Mouse (Mus musculus): ENCODE results near the gene Adssl1.

The Adssl1 gene

DNA sequence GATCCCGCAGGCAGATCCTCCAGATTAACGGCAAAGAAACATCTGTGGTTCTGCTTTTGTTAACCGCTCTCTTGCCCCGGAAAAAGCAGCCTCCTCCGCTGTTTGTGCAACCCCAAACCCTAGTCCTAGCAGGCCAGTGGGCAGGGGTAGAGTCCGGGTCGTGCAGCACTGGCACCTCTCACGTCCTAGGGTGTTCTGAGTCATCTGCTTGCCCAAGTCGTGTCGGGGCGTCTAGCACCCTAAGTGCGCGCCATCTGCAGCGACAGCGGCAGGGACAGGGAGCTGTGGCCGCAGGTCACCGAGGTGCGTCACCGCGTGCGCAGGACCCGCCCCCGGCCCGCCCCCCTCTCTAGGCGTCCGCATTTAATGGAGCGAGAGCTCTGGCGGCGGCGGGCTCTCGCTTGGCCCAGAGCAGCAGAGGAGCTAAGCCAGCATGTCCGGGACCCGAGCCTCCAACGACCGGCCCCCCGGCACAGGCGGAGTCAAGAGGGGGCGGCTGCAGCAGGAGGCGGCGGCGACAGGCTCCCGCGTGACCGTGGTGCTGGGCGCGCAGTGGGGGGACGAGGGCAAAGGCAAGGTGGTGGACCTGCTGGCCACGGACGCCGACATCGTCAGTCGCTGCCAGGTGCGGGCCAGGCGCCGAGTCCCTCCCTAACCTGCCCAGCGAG, at the start of gene Adssl1:
Gene Adssl1 (plus strand): TSS at position 360 of the 668 bp plus-strand sequence.
- peak; percentile 48 for DNase-seq

GRCm38 (mm10) chr12:112570160-112570559, 49.7 kb upstream of the Adssl1 start:
- no peak for DNase-seq

- no peak for DNase-seq
Measured at GRCm38 (mm10) chr12:112571064-112571463, 48.8 kb upstream of the Adssl1 start.

GRCm38 (mm10) chr12:112575274-112575986, 44.4 kb upstream of the Adssl1 start:
- no peak for DNase-seq

GRCm38 (mm10) chr12:112576341-112576740, 43.5 kb upstream of the Adssl1 start:
- no peak for DNase-seq

DNA sequence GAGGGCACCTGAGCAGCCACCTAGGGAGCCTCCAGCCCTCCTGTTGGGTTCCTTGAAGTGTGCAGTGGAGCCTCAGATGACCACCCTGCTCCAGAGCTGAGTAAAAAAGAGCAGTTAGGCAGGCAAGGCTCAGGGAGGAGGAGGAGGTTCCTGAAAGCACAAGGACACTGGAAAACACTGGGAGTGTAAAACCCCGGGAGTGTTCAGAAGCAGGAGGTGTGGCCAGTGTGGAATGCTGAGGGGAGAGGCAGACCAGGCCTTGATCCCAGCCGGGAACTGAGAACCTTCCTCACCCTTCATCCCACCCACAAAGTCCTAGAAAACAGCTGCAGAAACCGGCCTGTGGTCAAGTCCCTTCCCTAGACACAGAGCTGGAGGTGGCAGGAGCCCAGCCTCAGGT, 43.1 kb upstream of the Adssl1 start:
- DNase-seq: no peak

- no peak for DNase-seq
Measured at GRCm38 (mm10) chr12:112578296-112579090, 41.4 kb upstream of the Adssl1 start.

DNA sequence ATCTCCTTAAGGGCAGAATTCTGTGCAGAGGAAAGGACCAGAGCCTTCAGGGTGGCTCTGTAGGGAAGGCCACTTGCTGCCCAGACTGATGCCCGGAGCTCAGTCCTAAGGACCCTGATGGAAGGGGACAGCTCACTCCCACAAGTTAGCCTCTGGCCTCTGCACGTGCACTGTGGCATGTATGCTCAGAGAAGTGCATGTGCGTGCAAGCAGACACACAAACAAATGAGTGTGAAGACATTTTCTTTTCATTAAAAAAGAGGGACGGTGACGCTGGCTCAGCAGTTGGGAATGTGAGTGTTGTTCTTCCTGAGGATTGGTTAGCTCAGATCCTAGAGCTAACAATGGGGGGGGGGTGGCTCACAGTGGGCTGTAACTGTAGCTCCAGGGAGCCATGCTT, 40.4 kb upstream of the Adssl1 start:
- no peak for DNase-seq

DNA sequence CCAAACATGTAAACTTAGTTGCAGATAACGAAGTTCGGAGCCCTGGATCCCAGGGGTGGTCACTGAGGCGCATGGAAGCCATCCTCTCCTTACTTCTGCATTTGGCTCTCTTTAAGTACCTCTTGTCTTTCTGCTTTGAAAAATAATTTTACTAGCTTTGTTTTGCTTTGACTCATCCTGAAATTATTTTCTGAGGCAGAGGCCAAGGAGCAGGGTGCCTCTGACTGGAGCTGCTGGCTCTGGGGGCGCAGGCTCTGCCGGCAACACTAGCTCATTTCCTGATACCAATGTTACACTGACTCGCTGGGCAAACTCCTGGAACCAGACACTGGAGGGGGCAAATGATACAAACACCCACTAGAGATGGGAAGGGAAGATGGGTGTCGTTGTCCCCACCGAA, 39.9 kb upstream of the Adssl1 start:
- DNase-seq: no peak

DNA sequence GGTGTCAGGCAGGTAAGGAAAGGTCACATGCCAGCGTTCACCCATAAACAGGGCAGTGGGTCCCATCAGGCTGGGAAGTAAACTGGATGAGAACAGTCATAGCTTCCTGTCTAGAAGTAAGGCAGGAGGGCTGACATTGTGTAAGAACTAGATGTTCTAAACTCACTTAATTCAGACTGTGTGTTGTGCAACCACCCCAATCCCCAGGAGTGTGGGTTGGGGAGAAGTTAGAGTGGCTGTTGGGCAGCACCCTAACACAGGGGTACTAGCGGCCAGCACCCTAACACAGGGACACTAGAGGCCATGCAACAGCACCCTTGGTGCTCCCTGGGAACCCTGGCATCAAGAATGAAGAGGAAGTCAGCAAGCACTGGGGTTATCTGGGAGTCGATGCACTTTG, 38.7 kb upstream of the Adssl1 start:
- no peak for DNase-seq

DNA sequence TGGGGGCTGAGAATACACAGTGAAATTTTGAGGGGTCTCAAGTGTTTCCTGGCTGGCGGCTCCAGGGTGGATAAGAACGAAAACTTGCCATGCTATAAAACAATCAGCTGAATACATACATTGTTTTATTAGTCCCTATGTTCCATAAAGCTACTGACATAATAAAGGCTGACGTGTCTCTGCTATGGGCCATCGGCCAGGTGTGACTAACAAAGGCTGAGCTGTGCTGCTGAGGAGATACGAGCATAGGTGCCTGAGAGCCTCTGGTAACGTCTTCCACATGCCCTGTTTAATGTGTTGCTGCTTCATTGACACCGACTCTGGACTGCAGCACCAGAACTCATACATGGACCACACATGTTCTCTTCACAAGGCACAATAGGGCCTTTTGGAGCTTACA, 34.9 kb upstream of the Adssl1 start:
- no peak for DNase-seq

- DNase-seq: no peak
Measured at GRCm38 (mm10) chr12:112585924-112586538, 33.8 kb upstream of the Adssl1 start.

DNA sequence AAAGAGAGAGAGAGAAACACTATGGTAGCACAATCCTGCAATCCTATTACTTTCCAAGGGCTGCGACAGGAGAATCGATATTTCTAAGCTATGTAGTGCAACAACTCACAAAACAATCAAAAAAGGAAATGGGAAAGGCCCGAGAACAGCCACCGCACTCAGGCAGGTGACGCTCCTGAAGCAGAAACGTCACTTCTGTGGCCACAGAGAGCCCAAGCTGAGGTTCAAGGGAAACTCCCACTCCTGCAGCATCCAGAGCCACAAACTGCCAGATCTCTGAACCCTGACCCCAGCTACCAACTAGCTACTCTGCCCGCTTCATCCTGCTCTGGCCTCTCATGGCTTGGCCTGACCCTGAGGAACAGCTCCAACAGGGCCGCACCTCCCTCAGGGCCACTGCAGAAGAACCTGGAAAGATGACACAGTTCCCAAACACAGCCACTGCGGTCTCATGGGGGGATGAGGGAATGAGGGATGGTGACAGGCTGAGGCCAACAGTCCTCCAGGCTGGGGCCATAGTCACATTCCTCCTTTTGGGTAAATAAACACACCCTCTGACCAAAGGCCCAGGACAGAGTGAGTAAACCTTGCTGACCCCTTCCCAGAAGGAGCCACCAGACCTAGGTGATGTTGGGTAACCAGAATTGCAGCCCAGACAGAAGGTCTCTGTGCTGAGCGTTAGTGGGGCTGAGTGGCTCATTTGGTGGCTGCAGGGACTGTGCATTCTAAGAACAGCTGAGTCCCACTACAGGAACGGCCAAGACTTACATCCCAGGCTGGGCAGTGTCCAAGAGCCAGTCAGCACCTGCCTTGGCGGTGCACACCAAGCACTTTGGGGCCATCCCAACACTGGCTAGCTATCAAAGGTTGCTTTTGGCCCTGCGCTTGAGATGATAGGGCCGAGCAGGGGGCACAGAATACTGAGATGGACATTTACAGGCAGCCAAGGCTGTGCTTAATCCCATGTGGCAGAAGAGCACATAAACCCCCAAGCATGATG, 32.4 kb upstream of the Adssl1 start:
- DNase-seq: no peak

DNA sequence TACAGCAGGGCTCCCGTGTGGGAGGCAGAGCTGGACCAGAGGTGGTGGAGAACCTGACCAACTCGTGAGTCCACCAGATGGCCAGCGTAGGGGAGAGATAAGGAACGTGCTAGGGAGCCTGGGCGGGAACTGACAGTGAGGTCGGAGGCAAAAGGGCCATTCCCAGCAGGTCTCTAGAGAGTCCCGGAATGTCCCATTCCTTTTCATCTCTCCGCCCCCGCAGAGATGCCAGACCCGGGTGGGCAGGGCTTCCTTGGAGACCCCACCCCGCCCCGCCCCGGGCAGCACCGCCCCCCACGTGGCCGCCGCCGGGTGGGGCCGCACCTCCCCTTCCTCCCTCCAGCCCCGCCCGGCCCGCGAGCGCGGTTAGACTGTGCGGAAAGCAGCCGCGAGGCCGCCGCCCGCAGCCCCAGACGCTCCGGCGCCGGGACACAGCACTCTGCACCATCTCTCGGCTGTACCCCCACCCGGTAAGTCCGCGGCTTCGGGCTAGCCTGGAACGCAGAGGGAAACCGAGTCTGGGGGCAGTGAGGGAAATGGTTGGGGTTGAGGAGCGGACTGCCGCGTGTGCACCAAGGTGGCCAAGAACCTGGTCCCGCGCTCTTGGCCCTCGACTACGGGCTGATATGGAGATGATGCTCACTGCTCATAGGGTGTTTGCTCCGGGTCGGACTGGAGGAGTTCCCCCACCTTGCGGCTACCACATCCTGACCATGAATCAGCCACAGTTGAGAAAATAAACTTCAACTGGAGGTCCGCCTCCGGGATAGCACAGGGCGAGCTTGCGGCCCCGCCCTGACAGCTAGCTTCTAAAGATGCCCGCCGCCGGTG, 31.2 kb upstream of the Adssl1 start, which contains the start of gene Inf2:
Gene Inf2 (plus strand): TSS at position 359 of the 831 bp plus-strand sequence.
- DNase-seq: peak; percentile 75

DNA sequence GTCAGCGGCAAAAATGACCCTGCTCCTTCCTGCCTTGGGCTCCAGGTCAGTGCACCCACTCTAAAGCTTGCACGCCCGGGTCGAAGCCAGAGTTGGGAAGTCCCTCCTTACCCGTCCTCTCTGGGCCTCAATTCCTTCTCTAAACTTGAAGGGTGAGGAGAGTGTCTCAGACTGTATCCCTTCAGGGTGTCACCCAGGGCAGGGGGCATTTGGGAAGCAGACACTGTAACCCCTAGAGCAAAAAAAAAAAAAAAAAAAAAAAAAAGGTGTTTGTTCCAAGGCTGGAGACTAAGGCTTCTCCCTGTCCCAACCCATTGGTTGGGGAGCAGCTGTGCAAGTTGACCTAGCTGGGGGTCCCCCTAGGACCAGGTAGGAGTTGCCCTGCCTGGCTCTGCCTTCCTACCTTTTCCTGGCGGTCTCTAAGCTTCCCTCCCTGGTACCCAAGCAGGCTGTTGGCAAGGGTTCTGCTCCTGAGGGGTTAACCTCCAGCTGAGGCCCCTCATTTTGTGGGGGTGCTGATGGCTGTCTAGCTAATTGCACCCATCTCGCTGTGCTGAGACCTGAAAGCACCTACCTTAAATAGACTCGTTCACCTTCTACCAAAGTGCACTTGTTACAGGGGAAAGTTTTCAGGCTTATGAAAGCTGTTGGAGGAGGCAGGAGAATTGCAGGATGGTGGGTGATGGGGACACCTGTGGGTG, 30.2 kb upstream of the Adssl1 start:
- no peak for DNase-seq

DNA sequence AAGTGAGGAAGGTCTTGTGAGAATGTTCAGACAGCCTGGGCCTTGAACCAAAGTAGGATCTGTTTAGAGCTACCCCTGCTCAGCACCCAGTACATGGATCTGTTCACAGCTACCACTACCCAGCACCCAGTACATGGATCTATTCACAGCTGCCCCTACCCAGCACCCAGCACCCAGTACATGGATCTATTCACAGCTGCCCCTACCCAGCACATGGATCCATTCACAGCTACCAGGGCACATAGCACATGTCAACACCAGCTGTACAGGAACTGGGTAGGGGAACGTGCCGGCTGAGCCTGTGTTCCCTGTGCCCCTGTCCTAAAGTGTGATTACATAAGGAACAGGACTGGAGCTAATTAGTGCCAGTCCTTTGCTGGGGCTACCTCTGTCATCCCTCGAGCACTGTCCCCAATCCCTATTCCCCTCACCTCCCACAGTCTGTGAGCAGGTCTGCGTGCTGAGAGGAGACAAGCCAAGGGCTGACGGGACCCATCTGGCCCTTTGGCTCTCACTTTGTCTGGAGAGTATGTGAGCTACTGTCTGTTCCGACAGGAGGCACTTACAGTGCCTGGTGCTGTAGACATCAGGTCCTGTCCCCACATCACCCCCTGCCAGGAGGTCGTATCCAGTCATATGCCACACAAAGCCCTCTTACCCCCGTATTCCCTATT, 29.1 kb upstream of the Adssl1 start:
- no peak for DNase-seq

- DNase-seq: no peak
Measured at GRCm38 (mm10) chr12:112591240-112591639, 28.6 kb upstream of the Adssl1 start.

GRCm38 (mm10) chr12:112591730-112592129, 28.1 kb upstream of the Adssl1 start:
- no peak for DNase-seq

DNA sequence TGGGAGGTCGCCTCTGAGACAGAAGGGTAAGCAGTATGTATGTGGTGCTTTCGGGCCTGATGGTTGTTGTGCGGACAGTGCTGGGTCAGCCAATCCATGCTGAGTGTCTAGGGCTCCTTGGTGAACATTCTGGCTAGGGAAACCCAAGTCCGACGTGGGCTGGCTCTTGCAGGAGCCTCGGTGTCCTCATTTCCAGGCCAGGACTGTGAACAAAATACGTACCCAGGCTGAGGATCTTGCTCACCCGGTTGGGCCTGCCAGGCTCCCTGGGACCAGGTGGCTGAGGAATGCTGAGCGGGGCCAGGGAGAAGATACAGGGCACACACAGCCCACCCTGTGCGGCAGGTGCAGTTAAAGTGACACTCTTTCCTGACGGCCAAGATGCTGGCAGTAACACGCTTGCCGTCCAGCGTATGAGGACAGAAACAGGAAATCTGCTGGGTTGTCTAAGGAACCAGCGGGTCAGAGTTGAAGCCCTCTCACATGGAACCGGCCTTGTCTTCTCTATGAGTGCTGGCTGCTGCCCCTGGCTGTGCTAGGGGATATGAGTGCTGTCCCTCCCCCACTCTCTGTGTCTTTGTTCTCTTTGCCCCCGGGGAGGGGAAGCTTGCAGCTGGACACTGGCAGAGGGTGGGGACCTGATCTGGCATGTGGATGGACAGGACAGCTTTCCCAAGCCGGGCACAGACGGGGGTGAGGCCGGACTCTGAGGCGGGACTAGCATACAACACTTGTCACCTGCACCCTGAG, 26.7 kb upstream of the Adssl1 start:
- DNase-seq: peak; percentile 28
